Mouse (Mus musculus): ENCODE results near the gene Cdh13.

DNA sequence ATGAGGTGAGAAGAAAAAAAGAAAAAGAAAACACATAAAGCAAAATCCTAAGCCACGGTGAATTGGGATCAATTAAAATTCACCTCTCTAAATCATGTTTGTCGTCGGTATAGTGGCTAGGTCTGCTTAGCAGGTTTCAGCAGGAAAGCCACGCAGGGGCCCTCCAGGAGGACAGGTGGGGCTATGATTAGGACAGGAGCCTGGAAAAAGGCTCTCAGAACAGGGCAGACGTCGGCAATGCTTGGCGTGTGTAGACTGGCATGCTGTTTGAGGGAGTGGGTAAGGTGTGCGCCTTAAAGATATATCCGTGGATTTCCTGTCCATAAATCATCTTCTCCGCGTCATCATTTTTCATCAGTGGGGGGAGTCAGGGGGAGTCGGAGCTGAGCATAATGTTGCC is 32.9 kb downstream of the Cdh13 start:
- no peak for TF ChIP-seq CTCF (IDR thresholded peaks at IDR 0.05; ENCODE audit: control insufficient read depth, insufficient read depth, insufficient read length)
- no peak for TF ChIP-seq MAX (IDR thresholded peaks at IDR 0.05)
- TF ChIP-seq USF1 (IDR thresholded peaks at IDR 0.05; ENCODE audit: low read depth): no peak
- no peak for TF ChIP-seq CEBPB (IDR thresholded peaks at IDR 0.05; ENCODE audit: low read depth)
- TF ChIP-seq FOSL1 (IDR thresholded peaks at IDR 0.05; ENCODE audit: insufficient read depth, low read length, poor library complexity, severe bottlenecking): no peak
- no peak for TF ChIP-seq MYOD1 (IDR thresholded peaks at IDR 0.05; ENCODE audit: control insufficient read depth, insufficient read length, low read depth)
- TF ChIP-seq MYOG (IDR thresholded peaks at IDR 0.05; ENCODE audit: control insufficient read depth, extremely low read depth, insufficient read length): no peak
